Mouse (Mus musculus) layer of hippocampus, adult 18-20 months (tissue): ENCODE data around the gene Spc24. TPM values are rescaled to one million over a fixed set of nuclear protein-coding genes. Genes with fewer than 3 reads are reported as not detected.
"Not testable (repeated sequence)": the region's sequence is repeated elsewhere in the genome, so short reads cannot be mapped to it uniquely, and the experiment has no call there.

Experiments
- DNase-seq, 2 experiments: peaks; one replicate each; pipeline ENCODE4 v3.0.0; 2022; ENCODE audit warnings: low spot score in 2 of 2
- total RNA-seq, 2 experiments: library from RNA; stranded (reverse); gene quantifications; 2 replicates each; pipeline ENCODE4 v1.2.3; 2021

The Spc24 gene
- total RNA-seq, 2 experiments from 2014 or later: 1.9 to 2.7 TPM

- not testable (repeated sequence) for DNase-seq
Measured at GRCm38 (mm10) chr9:21786309-21786708, 26.2 kb upstream of the Spc24 start.

GRCm38 (mm10) chr9:21784517-21785307 is 24.6 kb upstream of the Spc24 start:
- no peak for DNase-seq

GRCm38 (mm10) chr9:21781657-21782468 is 21.8 kb upstream of the Spc24 start:
- no peak for DNase-seq

- DNase-seq: no peak
Measured at GRCm38 (mm10) chr9:21777726-21778125, 17.6 kb upstream of the Spc24 start.

- DNase-seq: no peak
Measured at GRCm38 (mm10) chr9:21774353-21774752, 14.2 kb upstream of the Spc24 start.

- DNase-seq: not testable (repeated sequence)
Measured at GRCm38 (mm10) chr9:21773396-21773795, 13.3 kb upstream of the Spc24 start.

- DNase-seq: no peak
Measured at GRCm38 (mm10) chr9:21769558-21770183, 9.6 kb upstream of the Spc24 start.

- DNase-seq: peak in 1 of 2 experiments; percentile 26
Measured at GRCm38 (mm10) chr9:21768511-21769411, 8.7 kb upstream of the Spc24 start.

GRCm38 (mm10) chr9:21767896-21768295 is 7.8 kb upstream of the Spc24 start:
- peak in 1 of 2 experiments; percentile 24 for DNase-seq

- DNase-seq: no peak
Measured at GRCm38 (mm10) chr9:21764084-21764999, 4.2 kb upstream of the Spc24 start.

GRCm38 (mm10) chr9:21762135-21762534 is 2.0 kb upstream of the Spc24 start:
- DNase-seq: no peak

- DNase-seq: no peak
Measured at GRCm38 (mm10) chr9:21759718-21760117, 385 bp downstream of the Spc24 start.

GRCm38 (mm10) chr9:21758576-21759529 is 1.2 kb downstream of the Spc24 start:
- DNase-seq: no peak

GRCm38 (mm10) chr9:21754516-21755321 is 5.4 kb downstream of the Spc24 start:
- no peak for DNase-seq

GRCm38 (mm10) chr9:21754003-21754402 is 6.1 kb downstream of the Spc24 start:
- DNase-seq: no peak

- DNase-seq: no peak
Measured at GRCm38 (mm10) chr9:21752252-21752792, 7.8 kb downstream of the Spc24 start.

GRCm38 (mm10) chr9:21751347-21751746 is 8.8 kb downstream of the Spc24 start:
- DNase-seq: no peak
